Mouse (Mus musculus) c-Kit-negative CD71-positive TER-119-positive erythroid progenitor cells, embryonic 14.5 days (primary cell): Measurements from ENCODE around the gene Slc6a1.
A peak's percentile ranks its signal among the peaks of the same experiment; 100 is the strongest.

Source experiments
- DNase-seq: peaks from one replicate; pipeline ENCODE4 v3.0.0-alpha.2; 2013; ENCODE audit warnings: low read depth, low spot score

Gene Slc6a1

DNA sequence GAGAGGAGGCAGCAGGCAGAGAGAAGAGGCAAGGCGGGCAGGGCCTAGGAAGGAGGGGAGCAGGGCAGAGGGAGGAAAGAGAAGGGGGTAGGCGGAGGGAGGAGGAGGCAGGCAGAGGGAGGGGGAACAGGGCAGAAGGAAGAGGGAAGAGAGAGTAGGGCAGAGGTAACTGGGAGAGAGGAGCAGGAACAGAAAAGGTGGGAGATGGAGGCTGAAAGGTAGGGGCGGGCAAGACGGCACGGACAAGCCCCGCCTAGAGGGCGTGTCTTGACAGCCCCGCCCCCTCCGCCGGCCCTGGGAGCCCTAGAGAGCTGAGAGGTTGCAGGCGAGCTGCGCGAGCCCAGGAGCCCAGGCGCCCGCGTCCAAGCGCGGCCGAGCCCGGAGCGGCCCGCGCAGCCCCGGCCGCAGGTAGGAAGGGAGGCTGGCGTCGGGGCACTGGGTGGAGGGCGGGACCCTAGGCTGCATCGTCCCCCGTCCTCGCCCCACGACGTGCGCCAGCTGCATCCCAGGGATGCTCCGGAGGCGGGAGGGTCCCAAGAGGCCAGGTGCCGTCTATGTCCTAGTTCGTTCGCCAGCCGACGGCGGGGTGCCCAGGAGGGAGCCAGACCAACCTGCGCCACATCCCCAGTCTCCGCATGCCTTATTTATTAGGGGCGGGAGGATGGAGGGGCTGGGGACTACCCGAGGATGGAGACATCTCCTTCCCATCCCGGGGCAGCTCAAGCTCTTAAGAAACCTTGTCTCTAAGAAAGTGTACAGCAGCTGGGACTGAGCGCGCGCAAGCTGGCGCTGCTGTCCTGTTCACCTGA, at the start of gene Slc6a1:
Slc6a1 (plus strand) TSS at position 167 of the 809 bp plus-strand sequence.
- DNase-seq: peak; percentile 3

DNA sequence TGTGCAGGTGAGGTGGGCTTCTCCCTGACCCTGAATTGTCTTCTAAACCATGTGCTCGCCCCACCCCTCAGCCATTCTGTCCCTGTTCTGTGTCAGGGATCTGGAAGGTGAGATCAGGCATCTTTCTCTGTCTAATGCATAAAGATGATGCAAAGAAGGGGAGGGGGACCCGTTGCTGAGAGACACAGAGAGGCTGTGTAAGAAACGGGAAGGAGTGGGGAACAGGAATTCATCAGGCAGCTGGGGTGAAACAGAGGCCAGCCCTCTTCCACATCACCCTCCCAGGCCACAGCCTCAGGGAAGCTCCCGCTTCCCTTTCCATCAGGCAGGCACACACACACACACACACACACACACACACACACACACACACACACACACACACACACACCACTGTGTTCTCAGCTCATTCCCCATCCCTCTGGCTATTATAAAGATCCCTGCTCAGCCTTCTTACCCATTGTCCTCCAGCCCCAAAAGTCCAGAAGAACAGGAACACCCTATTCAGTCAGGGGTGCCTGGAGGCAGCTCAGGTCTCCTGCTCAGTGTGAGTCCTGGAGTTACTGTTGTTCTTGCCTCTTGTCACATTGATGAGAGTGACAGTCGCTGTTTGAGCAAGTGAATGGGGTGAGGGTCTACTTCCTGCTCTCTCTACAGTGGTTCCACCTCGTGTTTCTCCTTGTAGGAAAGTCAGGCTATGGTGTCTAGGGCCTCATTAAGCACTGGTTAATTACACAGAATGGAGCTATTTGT, 43.4 kb upstream of the Slc6a1 start:
- no peak for DNase-seq

DNA sequence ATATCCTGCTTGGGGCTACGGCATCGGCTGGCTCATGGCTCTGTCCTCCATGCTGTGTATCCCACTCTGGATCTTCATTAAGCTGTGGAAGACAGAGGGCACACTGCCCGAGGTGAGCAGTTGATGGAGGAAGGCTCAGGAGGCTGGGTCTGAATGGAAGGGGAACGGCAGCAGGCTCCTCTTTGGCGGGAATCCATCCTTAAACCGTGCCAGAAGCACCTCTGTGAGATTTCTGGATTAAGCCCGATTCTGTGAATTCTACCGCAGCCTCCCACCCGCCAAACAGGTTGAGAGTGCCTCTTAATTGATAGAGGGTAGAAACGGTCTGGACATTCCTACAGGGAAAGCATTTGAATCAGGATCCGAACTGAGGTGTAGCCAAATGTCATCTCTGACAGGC, 36.8 kb upstream of the Slc6a1 start:
- no peak for DNase-seq

DNA sequence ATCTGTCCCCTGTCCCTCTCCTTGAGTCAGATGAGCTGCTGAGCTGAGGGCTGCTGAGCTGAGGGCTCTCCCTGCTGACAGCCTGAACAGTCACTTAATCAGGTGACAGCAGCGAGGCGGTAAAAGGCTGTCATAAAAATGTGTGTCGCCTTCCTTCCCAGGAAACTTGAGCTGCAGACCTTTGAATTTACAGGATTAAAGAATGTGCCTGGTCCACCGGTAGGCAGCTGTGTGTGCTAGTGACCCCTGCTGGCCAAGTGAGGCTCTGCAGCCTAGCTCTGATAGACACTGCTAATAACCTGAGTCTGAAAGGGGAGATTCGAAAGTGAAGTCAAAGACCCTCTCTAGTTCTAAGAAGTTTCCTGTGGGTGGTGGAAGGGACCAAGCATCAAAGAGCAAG, 32.1 kb upstream of the Slc6a1 start:
- peak; percentile 26 for DNase-seq

DNA sequence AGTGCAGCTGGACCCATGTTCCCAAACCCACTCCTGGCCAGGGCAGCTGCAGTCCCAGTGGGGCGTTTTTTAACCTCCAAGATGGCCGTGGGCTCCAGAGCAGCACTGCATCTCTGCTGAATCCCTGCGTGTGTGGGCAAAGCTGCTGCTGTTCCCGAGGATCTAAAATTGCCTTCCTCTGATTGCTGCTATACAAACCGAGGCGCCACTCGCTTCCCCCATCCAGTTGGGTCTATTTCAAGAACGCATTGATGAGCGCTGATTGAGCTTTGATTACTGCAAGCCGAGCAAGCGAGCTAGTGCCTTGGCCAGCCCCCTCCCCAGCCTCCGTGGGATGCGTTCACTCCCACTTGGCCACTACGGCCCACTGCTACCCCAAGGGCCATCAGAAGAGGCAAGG, 27.5 kb upstream of the Slc6a1 start:
- no peak for DNase-seq

DNA sequence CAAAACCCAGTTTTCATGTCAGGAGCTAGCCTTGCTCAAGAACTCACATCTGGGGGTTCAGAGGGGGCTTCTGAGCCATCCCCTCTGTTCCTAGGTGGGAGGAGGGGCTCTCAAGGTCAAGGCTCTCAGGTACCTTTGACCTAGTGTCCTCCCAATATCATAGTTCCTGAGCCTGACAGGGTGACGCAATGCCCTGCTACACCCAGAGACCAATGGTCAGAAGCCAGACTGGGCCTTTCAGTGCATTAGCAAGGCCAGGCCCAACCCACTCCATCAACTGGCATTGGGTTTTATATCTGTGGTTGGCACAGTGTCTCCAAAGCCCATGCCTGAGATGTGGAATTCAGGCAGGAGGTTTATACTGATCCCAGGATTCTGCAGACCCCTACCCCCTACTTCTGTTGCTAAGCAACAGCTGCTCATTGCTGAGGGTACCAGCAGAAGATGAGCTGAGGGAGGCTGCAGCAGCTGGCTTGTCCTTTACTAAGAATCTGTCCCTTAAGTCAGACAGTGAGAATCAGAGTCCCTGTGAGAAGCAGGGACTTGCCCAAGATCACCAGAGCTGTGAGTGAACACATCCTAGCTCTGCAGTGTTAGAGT, 24.6 kb upstream of the Slc6a1 start:
- no peak for DNase-seq

DNA sequence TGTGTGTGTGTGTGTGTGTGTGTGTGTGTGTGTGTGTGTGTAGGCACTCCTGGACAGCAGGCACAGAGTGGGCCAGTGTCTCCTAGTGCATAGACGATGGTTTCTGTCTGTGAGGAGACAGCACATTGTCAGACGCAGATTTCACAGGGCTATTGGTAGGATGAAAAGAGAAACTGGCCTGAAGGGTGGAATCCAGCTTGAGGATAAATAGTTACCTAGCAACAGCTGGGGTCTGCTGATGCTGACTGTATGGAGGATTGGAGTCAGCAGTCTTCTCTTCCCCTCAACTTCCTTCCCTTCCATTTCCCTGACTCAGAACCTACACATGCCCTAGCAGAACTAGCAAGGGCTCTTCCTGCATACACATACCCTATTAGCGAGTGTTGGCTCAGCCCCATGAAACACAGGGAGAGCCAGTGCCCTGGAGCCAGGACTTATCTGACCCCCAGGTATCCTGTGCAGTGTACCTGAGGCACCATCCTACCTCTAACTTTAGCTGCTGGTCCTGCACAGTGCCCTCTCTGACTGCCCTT, 23.7 kb upstream of the Slc6a1 start:
- DNase-seq: no peak

DNA sequence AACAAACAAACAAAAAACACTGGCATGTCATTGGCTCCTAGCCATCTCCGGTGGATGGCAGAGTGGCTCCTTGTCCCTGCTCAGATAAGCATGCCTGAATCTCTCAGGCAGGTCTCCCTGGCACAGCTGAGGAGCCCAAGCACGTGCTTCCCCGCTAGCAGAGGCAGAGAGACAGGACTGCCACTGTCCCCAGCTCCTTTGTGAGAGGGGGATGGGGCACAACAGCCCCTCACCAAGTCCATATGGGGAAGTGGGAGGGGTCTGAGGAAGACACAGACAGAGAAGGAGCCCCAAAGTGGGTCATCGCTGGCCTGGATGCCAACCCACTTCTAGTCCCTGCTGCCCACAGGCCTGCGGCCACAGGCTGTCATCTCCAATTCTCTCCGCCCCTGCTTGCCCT, 20.8 kb upstream of the Slc6a1 start:
- DNase-seq: no peak

DNA sequence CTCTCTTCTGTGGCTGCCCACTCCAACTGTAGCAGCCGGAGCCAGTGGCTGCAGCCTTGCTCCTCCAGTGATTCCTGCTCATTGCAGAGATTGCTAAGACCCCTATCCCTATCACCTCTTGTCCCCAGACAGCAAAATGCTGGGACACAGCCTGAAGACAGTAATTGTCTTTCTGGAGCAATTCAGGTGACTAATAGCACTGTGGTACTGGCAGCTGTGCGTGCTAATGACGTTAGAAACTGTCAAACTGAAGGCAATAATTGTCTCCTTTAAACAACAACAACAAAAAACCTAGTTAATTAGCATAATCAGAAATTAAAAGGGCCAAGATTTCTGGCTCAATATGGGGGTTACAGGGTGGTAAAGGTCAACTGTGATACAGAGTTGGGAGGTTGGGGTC, 18.4 kb upstream of the Slc6a1 start:
- no peak for DNase-seq

DNA sequence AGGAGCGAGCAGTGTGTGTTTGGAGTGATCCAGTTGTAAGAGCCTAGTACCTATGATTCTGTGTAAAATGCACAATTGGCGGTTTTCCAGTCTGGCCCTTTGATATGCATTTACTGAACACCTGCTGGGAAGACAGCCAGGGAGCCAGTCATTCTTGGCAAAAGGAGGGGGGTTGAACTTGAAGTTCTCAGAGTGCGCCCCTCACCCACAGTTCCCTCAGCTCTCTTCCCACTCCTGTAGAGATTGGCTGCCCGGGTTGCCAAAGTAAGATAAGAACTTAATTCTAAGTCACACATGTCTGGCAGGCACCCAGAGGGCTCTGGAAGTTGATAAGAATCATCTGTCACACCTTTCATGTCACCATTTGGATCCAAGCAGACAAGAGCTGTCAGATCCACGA, 18.0 kb upstream of the Slc6a1 start:
- DNase-seq: no peak

DNA sequence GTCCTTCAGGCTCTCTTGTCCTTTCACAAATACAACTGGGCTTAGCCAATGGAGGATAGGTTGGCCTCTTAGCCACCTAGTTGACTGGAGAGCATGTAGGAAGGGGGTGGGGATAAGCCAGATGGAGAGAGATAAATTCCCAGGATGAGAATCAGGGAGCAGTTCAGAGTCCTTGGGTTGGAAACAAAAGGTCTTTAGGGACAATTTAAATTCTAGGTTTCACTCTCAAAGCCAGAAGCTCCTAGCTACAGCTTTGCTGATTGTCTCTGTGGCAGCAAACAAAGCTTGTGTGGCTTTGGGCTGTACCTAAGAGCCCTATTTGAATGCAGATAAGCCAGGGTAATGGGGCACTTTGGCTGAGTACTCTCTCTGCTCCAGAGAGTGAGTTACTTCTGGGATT, 16.2 kb upstream of the Slc6a1 start:
- DNase-seq: no peak

DNA sequence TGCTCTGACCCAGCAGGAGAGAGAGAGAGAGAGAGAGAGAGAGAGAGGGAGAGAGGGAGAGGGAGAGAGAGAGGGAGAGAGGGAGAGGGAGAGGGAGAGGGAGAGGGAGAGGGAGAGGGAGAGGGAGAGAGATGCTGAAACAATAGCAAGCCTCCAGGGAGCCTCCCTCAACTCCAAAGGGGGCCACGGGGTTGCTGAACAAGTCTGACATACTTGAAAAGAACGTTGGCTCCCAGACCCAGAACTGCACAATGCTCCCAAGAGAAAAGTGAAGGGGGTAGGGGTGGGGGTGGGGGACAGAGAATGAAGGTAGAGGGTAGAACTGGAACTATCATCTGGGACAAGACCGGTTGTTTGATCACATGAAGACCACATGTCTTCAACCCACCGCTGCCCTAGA, 14.5 kb upstream of the Slc6a1 start:
- DNase-seq: no peak

DNA sequence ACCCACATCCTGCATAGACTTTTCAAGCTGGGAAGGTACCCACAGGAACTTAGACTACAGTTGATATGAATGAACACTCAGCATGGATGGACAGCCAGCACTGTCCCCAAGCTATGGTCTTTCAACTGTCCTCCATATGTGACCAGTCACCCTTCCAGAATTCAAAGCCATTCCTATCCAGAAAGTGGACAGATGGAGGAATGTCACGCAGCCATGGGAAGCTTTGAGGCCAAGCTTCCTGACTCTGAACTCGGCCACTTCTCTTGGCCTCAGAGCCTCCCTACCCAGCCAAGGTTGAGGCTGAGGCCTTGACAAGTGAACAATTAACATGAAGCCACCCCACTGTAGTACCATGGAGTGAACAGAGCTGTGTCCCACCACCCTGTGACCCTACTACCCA, 12.8 kb upstream of the Slc6a1 start:
- no peak for DNase-seq

DNA sequence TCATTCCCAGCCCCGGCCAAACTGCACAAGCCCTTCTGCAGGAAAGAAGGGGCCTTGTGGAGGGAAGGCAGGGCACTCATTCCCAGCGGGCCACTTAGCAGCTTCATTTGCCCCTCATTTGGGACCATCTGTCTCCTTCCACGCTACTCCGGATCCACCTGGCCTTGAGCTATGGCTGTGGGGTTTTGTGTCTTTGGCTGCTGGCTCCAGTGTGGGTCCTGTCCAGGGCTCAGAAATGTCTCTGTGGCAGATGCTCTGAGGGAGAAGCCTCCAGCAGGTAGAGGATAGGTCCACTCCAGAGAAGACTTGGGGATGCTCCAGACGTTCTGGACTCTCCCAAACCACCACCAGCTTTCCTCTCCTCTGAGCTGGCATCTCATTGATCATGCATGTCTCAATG, 11.6 kb upstream of the Slc6a1 start:
- no peak for DNase-seq

DNA sequence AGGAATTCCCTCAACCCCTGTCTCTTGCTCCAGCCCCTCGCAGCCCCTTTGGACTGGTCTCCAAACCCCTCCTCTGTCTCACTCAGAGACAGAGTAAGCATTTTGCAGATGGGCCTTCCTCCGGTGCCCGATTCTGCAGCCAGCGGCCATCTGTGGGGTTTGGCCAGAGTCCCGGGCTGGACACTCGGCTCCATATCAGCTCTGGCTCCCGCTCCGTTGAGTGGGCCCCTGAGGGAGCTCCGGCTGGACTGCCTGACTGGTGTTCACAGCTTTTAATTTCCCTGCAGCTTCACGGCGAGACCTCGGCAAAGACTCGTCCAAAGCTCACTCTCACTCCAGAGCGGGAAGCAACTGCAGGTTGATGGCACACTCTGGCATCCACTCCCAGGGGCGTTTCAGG, 10.2 kb upstream of the Slc6a1 start:
- no peak for DNase-seq

DNA sequence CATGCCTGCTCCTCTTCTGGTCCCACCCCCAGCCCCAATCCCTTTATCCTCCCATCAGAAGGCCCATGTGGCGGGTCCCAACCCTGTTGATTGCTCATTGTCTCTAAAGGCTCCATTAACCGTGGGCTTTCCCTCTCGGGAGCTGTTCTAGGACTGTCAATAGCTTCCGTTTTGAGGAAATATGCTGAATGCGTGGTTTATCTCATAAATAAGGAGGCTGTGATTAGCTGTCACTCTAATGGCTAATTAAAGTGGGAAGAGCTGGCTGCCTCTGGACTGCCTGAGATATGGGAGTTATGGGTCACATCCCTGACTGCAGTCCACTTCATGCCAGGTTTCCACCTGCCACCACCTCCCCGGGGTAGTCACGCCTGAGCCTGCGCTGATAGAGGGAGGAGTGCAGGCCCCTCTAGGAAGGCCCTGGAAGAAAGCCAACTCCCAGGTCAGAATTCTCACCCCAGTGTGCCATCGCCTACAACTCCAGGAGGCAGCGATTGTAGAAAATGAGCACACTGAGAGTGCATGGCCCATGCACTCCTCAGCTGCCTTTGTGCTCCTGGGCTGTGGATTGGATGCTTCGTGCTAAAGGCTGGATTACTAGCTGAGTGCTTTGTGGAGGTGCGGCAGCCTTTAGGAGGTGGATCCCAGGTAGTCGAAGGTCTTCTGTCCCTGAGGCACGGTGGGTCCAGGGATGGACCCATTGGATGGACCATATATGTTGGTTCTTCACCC, 8.3 kb upstream of the Slc6a1 start:
- DNase-seq: no peak

DNA sequence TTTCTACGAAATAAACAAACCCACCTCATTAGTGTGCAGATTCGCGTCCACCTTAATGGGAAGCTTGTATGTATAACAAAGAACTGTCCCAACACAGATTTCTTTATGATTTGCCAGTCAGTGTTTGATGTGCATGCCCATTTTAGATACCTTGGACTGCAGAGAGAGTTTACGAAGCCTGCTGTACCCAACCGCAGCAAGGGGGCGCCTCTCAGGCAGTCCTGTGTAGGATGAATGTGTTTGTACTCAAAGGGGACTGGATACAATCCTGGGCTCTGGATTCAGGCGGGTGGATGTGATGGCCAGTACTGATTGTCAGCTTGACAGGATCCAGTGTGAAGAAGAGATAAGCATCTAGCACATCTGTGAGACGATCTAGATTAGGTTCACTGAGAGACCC, 6.6 kb upstream of the Slc6a1 start:
- no peak for DNase-seq

DNA sequence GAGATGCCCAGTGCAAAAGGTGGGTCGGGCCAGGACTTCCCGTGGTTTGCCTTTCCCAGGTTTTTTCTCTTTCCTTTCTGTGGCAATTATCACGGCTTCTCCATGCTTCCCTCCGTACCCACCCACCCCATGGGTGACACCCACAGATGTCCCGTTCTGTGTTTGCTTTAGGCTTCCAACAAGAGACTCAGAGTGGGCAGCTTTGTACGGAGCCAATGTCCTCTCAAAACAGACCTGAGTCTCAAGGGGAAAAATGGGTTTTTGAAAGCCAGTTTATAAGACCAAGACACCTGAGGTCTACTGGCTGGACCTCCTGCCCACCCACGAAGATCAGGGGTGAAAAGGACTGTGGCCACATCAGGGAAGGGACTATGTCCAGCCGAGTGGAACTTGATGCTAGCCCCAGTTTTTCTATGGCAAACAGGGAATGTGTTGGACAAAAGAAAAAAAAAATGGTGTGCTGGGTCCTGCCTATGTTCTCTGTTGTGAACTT, 889 bp downstream of the Slc6a1 start:
- no peak for DNase-seq

DNA sequence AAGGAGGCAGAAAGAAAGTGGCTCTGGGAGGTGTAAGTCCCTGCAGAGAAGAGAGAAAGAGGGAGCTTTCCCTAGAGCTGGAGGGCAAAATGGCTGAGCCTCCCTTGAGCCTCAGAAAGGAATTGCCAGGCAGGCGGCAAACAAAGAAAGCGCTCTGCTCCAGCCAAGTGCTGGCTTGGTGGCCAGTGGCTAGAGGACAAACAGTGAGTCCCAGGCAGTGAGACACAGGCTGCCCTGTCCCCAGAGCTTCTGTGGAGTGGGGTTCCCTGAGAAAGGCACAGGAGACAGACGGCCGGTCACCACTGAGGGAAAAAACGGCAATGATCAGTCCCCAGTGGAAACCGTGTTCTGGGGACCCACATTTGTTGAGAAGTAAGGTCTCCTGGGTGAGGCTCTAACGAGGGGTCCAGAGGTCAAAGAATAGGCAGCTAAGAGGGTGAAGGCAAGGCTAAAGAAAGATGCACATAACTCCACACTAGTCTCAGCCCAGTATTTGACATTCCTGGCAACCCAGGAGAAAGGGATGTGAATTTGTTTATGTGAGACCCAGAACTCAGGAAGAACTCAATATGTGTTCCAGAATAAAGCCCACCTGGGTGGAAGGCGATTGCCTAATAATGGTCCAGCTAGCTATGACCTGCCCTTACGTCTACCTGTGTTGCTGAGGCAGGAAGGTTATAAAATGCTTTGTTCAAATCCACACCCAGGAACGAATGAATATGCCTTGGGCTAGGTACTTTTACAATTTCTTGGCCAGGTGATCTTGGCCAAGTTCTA, 1.7 kb downstream of the Slc6a1 start:
- no peak for DNase-seq

DNA sequence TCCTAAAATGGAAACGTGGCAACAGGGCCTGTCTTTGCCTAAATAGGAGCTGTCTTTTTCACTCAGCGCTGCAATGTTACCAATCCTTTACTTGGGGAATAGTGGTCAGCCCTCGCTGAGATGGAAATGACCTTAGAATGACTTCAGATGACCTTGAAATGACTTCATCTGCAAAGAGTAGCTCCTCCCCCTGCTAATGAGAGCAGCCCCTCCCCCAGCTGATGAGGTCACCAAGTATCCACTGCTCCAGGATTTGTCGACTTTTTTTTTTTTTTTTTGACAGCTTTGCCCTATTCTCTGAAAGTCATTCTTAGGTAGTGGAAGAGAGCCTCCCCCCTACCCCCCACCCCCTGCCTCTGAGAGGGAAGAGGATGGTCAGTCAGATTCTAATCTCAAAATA, 3.0 kb downstream of the Slc6a1 start:
- DNase-seq: no peak

DNA sequence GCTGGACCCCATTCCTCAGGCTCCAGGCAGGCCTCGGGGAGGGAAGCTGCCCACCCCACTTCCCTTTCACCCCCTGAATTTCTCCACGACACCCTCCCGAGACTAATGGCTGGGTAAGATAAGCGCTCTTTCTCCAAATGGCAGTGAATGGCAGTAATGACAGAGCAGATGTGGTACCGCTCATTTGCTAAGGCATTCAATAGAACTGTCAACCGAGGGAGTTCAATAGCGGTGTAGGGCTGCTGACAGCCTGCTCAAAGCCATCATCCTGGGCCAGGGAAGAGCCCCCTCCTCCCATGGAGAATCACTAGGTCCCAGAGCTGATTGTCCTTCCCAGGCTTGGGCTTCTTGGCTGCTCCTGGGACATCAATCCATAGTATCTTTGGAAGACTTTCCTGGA, 6.7 kb downstream of the Slc6a1 start:
- no peak for DNase-seq
